Mouse (Mus musculus): ENCODE data around the gene Folh1. TPM values are rescaled to one million over a fixed set of nuclear protein-coding genes. Genes with fewer than 3 reads are reported as not detected.
"Not testable (repeated sequence)": the region's sequence is repeated elsewhere in the genome, so short reads cannot be mapped to it uniquely, and the experiment has no call there.

Gene Folh1
- 0.33 and 0.68 TPM in 2 replicates for polyA plus RNA-seq (2015; fragmentation: Nextera tagmentation; extraction: Ambion mirVana)

DNA sequence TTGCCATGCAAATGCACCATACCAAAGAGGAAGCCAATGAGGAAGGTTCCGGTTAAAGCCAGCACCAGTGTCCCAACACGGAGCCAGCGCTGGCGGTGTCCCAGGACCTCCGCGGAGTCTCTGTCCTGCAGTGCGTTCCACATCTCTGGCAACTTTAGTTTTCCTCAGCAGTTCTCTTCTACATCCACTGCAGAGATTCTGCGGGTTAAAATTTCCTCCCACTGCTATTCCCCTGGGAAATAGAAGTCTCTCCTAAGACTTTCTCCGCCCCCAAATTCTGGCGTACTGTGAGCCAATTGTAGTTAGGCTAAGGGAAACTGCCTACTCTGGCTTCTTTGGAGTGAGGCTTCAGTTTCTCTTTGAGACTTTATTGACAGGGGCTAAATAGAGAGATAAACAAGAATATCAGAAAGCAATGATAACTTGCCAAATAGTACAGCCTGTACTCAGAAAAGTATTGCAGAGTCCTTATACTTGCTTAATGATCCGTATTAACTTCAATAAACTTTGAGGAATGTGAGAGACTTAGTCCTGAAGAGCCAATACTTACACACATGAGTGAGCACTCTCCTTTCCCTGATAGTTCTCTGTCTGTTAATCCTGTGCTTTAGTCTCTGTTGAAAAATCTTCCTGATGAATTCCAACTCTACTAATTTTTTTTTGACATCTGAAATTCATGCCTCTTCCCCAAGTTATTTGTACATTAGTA lies at the start of gene Folh1:
Folh1 (minus strand) TSS at position 327 of the 709 bp plus-strand sequence.
- Histone ChIP-seq H3K36me3 (ENCODE audit: insufficient read depth, low read length) (no peaks in the 10 kb centered on the region), H3K4me3 (replicated peaks; ENCODE audit: low read depth, low read length) (peak within 1 kb of the TSS; percentile 16; the same call in 1 of the 2 replicates), H3K9ac (ENCODE audit: low read depth, low read length) (no peak within 1 kb of the TSS), H3K9me3 (replicated peaks; ENCODE audit: low read length) (no peaks in the 10 kb centered on the region), H3K4me2 (ENCODE audit: low read length) (peak within 1 kb of the TSS; percentile 51), H3K27ac (no peak within 1 kb of the TSS), H3K27me3 (ENCODE audit: insufficient read depth, low read length) (no peaks in the 10 kb centered on the region), H3K4me1 (replicated peaks; ENCODE audit: insufficient read depth, low read length) (no peaks in the 10 kb centered on the region)
- WGBS: 7% methylated on average over 11 of the region's 11 CpGs
- ATAC-seq (replicated peaks; ENCODE audit: low FRiP score, low read depth): 0 out of 2 replicates have a peak, but pooled peaks have one; percentile 29
- peak; percentile 24 for DNase-seq (ENCODE audit: low spot score)
- no peak for TF ChIP-seq CTCF (IDR thresholded peaks at IDR 0.05; ENCODE audit: low read depth)

DNA sequence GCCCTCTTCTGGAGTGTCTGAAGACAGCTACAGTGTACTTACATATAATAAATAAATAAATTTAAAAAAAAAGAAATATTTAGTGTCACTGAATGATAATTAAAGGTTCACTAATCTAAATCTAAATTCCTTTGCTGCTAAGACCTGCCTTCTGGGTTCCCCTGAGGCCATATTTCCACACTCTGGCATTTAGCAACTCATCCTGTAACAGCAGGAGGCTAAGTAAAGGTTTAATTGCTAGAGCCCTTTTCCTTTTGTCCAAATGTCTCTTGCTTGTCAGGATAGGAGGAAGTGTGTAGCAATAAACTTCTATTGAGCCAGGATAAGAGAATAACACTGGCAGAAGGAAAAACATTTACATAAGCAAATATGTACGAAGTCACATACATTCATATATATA lies 40.7 kb upstream of the Folh1 start:
- Histone ChIP-seq H3K9ac (ENCODE audit: low read depth, low read length) (no peak overlapping the region), H3K36me3 (ENCODE audit: insufficient read depth, low read length) (no peaks in the 10 kb centered on the region), H3K27ac (no peak overlapping the region), H3K9me3 (replicated peaks; ENCODE audit: low read length) (no peaks in the 10 kb centered on the region), H3K4me1 (replicated peaks; ENCODE audit: insufficient read depth, low read length) (no peaks in the 10 kb centered on the region), H3K4me3 (replicated peaks; ENCODE audit: low read depth, low read length) (no peak overlapping the region), H3K27me3 (ENCODE audit: insufficient read depth, low read length) (no peaks in the 10 kb centered on the region), H3K4me2 (ENCODE audit: low read length) (no peak overlapping the region)
- WGBS: 70% methylated on average over 1 of the region's 1 CpGs
- ATAC-seq (replicated peaks; ENCODE audit: low FRiP score, low read depth) (no peak), DNase-seq (ENCODE audit: low spot score) (no peak)
- no peak for TF ChIP-seq CTCF (IDR thresholded peaks at IDR 0.05; ENCODE audit: low read depth)

DNA sequence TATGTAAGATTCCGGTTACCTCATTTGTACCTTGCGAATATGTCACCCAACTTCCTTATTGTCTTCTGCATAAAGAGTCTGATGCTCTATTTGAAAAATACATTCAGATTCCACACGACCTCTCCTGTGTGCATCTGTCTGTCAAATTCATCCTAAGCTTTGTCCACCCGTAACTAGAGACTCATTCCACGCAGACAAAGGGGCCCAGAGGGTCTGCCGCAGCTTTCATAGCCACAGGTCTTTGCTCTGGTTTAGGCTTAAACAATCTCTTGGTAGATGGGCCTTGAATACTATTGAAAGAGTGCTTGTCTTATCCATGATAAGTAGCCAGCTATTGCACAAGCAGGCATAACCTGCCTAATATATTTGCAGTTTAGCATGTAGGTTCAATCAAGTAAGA lies 40.0 kb upstream of the Folh1 start:
- not testable (repeated sequence) for H3K36me3 ChIP-seq (ENCODE audit: insufficient read depth, low read length); H3K4me1 ChIP-seq (replicated peaks; ENCODE audit: insufficient read depth, low read length); H3K27ac ChIP-seq; H3K4me2 ChIP-seq (ENCODE audit: low read length); H3K4me3 ChIP-seq (replicated peaks; ENCODE audit: low read depth, low read length); H3K9ac ChIP-seq (ENCODE audit: low read depth, low read length); H3K27me3 ChIP-seq (ENCODE audit: insufficient read depth, low read length); H3K9me3 ChIP-seq (replicated peaks; ENCODE audit: low read length); DNase-seq (ENCODE audit: low spot score); ATAC-seq (replicated peaks; ENCODE audit: low FRiP score, low read depth)
- 85% methylated on average over 6 of the region's 6 CpGs for WGBS

DNA sequence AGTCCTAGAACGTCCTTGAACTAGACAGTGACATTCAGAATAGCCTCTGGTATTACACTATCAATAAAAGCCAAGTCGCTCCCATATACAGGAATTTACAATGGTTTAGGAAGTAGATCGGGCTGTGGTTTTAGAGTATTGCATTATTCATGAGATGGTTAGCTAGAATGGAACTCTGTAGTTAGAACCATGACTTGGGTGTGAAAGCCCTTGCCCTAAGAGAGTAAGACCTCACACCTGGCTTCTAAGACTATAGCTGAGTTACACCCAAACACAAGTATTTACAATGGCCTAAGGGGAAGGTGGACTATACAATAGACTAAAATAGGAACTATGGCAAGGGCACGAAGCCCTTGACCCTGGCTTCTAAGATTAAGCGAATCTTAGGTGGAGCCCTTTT lies 39.5 kb upstream of the Folh1 start:
- H3K4me1 ChIP-seq (replicated peaks; ENCODE audit: insufficient read depth, low read length); H3K9ac ChIP-seq (ENCODE audit: low read depth, low read length); H3K4me3 ChIP-seq (replicated peaks; ENCODE audit: low read depth, low read length); DNase-seq (ENCODE audit: low spot score); H3K9me3 ChIP-seq (replicated peaks; ENCODE audit: low read length); H3K27me3 ChIP-seq (ENCODE audit: insufficient read depth, low read length); H3K36me3 ChIP-seq (ENCODE audit: insufficient read depth, low read length); ATAC-seq (replicated peaks; ENCODE audit: low FRiP score, low read depth); H3K27ac ChIP-seq; H3K4me2 ChIP-seq (ENCODE audit: low read length): not testable (repeated sequence)
- 80% methylated on average over 3 of the region's 5 CpGs for WGBS

DNA sequence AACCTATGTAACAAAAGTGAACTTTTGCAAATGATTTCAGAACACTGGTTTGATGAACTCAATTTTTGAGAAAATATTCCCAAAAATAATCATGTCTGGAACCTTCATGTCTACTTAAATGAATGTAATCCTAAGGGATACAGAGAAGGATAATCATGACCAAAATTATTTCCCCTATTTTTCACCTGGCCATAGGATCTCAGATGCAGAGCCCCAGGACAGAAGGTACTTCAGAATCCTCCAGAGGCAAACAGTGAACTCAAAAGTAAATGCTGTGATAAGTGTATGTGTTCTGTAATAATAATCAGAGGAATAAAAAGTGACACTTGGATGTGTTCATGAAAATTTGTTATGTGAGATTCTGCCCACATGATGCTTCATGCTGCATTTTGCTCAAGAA lies 19.0 kb upstream of the Folh1 start, which contains the start of gene Vmn2r77:
Vmn2r77 (plus strand) TSS at position 301 of the 400 bp plus-strand sequence.
- no peak within 1 kb of the TSS for H3K9ac ChIP-seq (ENCODE audit: low read depth, low read length)
- H3K4me2 ChIP-seq (ENCODE audit: low read length): no peak within 1 kb of the TSS
- H3K9me3 ChIP-seq (replicated peaks; ENCODE audit: low read length): no peaks in the 10 kb centered on the region
- no peak within 1 kb of the TSS for H3K27ac ChIP-seq
- no peak for ATAC-seq (replicated peaks; ENCODE audit: low FRiP score, low read depth)
- no peak for DNase-seq (ENCODE audit: low spot score)
- H3K4me1 ChIP-seq (replicated peaks; ENCODE audit: insufficient read depth, low read length): no peaks in the 10 kb centered on the region
- H3K4me3 ChIP-seq (replicated peaks; ENCODE audit: low read depth, low read length): no peak within 1 kb of the TSS
- H3K36me3 ChIP-seq (ENCODE audit: insufficient read depth, low read length): no peaks in the 10 kb centered on the region
- TF ChIP-seq CTCF (IDR thresholded peaks at IDR 0.05; ENCODE audit: low read depth): no peak
- H3K27me3 ChIP-seq (ENCODE audit: insufficient read depth, low read length): no peaks in the 10 kb centered on the region

DNA sequence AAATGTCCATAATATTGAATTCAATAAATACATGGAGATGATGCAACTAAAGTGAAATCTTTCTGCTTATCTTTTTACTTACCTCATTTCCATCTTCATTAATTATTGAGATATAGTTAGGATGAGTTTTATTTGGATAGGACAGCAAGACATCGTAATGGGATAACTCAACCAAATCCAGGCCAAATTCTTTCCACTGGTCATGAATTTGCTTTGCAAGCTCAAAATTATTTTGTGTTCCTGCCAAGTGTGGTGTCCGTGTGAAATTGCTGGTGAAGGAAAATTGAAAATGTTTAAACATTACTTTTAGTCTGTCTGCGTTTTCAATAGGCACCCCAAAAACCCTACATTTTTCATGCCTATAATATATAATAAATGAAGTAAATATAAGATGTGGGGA lies 4.1 kb downstream of the Folh1 start:
- WGBS: 87% methylated on average over 3 of the region's 3 CpGs
- no peak overlapping the region for H3K9ac ChIP-seq (ENCODE audit: low read depth, low read length)
- H3K9me3 ChIP-seq (replicated peaks; ENCODE audit: low read length): no peaks in the 10 kb centered on the region
- DNase-seq (ENCODE audit: low spot score) (no peak), ATAC-seq (replicated peaks; ENCODE audit: low FRiP score, low read depth) (no peak)
- H3K4me3 ChIP-seq (replicated peaks; ENCODE audit: low read depth, low read length): no peak overlapping the region
- H3K36me3 ChIP-seq (ENCODE audit: insufficient read depth, low read length): no peaks in the 10 kb centered on the region
- TF ChIP-seq CTCF (IDR thresholded peaks at IDR 0.05; ENCODE audit: low read depth): no peak
- H3K4me2 ChIP-seq (ENCODE audit: low read length): no peak overlapping the region
- no peak overlapping the region for H3K27ac ChIP-seq
- H3K27me3 ChIP-seq (ENCODE audit: insufficient read depth, low read length): no peaks in the 10 kb centered on the region
- no peaks in the 10 kb centered on the region for H3K4me1 ChIP-seq (replicated peaks; ENCODE audit: insufficient read depth, low read length)

DNA sequence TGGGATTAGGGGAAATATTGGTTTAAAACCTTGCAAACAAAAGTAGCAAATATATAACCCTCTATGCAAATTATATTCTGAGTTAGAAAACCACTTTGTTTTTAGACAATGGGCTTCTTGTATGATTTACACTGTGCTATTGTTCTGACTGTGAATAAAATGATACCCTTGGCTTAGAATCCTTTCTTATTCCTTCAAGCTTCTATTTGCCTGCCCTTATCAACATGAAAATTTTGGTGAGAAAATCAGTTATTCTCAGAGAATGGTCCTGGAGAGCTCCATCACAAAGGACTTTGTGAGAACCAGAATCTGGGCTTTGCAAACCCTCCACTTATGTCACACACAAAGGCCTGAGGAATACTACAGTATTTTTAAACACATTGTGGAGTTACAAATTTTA lies 11.1 kb downstream of the Folh1 start:
- no peak overlapping the region for H3K4me2 ChIP-seq (ENCODE audit: low read length)
- no peaks in the 10 kb centered on the region for H3K27me3 ChIP-seq (ENCODE audit: insufficient read depth, low read length)
- ATAC-seq (replicated peaks; ENCODE audit: low FRiP score, low read depth): no peak
- H3K4me3 ChIP-seq (replicated peaks; ENCODE audit: low read depth, low read length): no peak overlapping the region
- DNase-seq (ENCODE audit: low spot score): no peak
- no peaks in the 10 kb centered on the region for H3K36me3 ChIP-seq (ENCODE audit: insufficient read depth, low read length)
- H3K4me1 ChIP-seq (replicated peaks; ENCODE audit: insufficient read depth, low read length): no peaks in the 10 kb centered on the region
- H3K9me3 ChIP-seq (replicated peaks; ENCODE audit: low read length): no peaks in the 10 kb centered on the region
- no peak overlapping the region for H3K27ac ChIP-seq
- no peak overlapping the region for H3K9ac ChIP-seq (ENCODE audit: low read depth, low read length)
- no peak for TF ChIP-seq CTCF (IDR thresholded peaks at IDR 0.05; ENCODE audit: low read depth)
